Mouse (Mus musculus): Measurements from ENCODE around the gene Nudt13.
"Not testable (repeated sequence)": the region's sequence is repeated elsewhere in the genome, so short reads cannot be mapped to it uniquely, and the experiment has no call there.

Nudt13 gene

DNA sequence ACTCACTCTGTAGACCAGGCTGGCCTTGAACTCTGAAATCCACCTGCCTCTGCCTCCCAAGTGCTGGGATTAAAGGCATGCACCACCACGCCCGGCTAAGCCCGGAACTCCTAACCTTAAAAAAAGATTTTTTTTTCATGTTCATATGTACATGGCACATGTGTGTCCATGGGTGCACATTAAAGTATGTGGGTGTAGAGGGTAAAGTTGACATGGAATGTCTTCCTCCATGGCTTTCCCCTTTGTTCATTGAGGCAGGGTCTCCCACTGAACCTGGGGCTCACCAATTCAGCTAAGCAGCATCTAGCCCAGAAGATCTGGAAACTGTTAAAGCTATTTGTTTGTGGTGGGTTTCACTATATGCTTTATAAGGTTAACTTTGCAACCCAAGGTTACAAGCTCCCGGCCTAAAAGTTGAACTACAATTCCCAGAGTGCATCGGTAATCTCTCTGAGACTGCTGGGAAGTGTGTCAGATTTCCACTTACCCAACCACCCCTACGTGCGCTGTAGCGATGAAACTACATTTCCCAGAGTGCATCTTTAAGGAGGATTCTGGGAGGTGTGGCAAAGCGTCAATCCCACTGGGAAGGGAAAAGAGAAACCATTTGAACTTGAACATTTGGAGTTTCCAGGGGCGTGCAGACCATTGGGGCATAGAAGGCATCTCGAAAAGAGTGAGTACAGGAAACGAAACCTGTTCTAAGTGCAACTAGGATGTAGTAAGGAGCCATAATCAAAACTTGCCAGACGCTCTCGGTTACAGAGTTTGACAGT is at the start of gene Nudt13:
Nudt13 (plus strand) TSS at position 581 of the 776 bp plus-strand sequence.
- in situ Hi-C loops (cut with MboI, MseI): no loop called here

DNA sequence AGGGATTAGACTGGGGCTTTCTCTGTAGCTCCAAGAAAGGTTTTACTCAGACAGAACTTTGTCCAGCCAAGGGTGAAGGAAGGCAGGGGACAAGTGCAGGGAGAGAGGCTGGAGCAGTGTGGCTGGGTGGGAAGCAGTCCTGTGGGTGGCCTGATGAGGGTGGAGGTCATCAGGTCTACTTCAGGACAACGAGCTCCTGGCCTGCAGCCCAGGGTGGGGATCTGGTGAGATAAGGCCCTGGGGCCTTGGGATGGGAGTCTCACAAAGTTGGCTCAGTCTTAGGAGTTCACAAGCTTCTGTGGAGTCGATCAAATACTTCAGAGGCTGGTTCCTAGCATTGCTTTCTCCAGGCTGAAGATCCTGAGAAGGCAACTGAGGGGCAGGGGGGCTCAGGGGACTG is 49.2 kb upstream of the Nudt13 start:
- in situ Hi-C loops (cut with MboI, MseI): loop anchor here in 1 of 2 experiments (5.0 to 10.0 kb wide), 2 partner anchors 118 to 541 kb away; no protein-coding TSS in a partner anchor

DNA sequence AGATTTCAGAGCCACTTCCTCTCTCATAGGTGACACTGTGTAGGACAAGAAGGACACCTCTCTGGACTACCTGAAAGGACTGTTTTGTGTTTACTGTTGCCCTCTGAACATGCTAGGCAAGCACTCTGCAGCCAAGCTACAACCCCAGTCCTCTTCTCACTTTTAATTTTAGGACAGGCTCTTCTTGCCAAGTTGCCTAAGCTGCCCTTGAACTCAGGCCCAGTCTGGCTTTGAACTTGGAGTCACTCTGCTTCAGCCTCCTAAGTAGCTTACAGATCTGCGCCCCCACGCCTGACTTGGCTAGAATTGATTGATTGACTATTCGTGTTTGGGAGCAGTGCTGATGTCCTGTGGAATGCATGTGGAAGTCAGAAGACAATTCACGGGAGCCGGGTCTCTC is 48.6 kb upstream of the Nudt13 start:
- in situ Hi-C loops (cut with MboI, MseI): loop anchor here in 1 of 2 experiments (5.0 to 10.0 kb wide), 2 partner anchors 119 to 541 kb away; no protein-coding TSS in a partner anchor

DNA sequence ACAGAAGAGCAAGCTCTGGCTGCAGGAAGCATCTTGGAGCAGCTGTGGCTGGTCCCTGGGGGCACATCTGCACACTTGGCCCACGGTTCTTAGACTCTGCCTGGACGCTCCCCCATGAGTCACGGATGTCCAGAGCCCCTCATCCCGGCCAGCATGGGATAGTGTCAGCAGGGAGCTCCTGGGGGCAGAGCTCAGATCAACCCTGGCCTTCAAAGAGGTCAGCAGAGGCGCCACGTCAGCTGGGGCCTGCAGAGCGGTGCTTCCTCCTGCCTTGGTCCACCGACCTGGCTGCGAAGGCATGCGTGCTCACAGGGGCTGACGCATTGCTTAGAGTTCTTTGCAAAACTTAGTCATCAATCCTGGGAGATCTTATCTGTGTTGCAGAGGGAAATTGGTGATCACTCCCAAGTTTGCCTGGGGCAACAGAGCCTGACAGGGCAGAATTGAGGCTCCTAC is 47.7 kb upstream of the Nudt13 start:
- in situ Hi-C loops (cut with MboI, MseI): loop anchor here in 1 of 2 experiments (5.0 to 10.0 kb wide), 2 partner anchors 120 to 542 kb away; no protein-coding TSS in a partner anchor

DNA sequence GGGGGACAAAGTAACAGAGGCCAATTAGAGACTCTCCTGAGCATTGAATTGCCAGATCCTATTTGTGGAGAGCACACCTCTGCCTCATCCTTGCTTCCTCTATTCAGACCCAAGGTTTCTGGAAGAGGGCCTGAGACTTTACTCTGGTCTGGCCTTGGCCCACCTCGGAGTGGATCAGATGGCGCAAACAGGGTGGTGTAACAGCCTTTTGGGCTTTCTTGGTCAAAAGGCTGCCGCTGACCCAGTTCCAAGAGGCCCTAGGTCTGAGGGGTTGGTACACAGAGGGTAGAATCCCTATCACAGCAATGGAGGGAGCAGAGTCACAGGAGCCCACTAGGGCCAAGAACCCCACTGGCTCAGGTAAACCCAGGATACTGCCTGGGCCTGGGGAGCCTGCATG is 46.5 kb upstream of the Nudt13 start:
- in situ Hi-C loops (cut with MboI, MseI): loop anchor here in 1 of 2 experiments (5.0 to 10.0 kb wide), 2 partner anchors 121 to 543 kb away; no protein-coding TSS in a partner anchor

DNA sequence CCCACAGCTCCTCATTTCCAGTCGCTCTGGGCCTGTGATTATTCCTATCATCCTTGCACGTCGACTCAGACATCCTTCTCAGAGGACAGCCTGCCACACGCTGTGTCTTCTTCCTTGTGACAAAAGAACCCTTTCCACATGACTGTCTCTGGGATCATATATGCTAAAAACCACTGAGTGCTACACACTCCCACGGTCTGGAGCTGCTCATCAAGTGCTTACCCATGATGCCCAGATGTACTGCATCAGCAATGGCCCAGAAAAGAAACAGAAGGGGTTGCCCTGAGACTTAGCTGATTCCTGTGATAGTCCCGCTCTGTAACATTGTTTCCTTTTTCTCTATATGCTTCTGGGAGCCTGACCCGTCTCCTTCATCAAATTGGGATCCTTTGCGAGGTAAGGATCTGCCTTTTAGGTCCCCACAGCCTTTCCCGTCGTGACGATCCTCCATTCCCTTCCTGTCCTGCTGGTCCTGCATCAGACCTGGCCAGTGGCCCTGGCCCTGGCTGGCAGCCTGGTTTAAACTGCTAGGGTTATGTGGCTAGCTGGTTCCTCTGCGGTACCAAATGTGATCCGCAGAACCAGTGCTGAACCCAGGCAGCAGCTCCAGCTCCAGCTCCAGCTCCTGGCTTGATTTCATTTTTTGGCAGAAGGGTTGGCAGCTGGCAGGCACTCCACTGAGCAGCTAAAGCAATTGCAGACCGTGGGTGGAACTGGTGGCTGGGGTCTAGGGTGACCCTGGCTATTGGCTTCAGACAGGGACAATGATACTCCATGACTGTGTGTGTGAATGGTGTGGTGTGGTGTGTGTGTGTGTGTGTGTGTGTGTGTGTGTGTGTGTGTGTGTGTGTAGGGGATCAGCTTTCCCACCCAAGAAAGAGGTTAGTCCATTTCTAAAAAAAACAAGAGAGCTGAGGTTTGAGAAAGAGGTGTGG is 44.0 kb upstream of the Nudt13 start:
- in situ Hi-C loops (cut with MboI, MseI): loop anchor here (5.0 to 25.0 kb wide), 3 partner anchors 63 to 834 kb away; no protein-coding TSS in a partner anchor

DNA sequence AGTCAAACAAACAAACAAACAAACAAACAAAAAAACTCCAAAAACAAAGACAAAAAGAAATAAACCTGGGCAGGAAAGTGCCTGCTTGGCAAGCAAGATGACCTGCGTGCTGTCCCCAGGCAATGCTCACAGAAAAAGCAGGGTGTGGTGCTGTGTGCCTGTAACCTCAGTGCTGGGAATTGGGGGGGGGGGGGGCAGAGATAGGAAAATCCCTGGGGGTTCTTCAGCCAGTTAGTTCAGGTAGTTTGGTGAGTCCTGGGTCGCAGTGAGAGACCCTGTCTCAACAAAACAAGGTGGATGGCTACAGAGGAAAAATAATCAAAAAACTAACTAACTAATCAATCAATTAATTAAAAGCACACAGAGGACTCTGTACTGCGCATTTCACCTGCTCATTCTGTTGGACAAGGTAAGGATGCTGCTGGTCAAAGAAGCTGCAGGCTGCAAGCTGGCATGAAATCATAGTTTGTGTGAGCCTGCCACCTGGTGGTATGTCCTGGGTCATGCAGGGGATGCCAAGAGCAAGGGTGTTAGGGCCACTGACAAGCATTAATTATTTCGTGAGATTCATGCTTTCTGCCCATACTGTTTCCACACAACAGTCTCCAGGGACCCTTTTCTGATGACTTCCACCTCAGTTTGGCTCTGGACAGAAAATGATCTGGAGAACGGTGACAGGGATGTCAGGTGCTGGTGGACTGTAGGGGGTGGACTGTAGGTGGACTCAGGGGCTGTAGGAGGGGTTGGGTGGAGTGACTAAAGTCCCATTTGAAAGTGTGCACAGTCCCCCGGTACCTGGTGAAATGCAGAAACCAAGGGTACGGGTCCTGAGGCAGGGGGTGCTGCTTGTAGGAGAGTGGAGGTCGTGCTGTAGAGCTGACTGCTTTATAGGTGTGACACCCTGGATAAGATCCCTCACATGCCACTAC is 36.0 kb upstream of the Nudt13 start:
- in situ Hi-C loops (cut with MboI, MseI): loop anchor here (10.0 to 25.0 kb wide), 2 partner anchors 421 to 826 kb away; no protein-coding TSS in a partner anchor

DNA sequence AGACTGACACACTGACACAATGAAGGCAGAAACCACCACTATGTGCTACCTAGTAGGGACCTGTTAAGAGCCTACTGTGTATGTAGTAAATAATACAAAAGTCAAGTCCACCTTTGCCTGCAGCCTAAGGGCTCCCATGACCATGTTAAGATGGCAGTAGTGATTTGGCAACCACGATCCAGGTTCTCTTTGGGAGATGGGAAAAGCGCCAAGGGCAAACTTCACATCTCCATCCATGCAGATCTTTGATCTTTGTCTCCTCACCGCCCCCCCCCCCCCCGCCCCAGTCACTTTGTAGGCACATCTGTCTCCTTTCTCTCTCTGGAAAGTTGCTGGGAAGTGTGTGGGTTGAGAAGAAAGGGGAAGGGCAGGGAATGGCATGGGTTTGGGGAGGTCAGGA is 32.2 kb upstream of the Nudt13 start:
- in situ Hi-C loops (cut with MboI, MseI): loop anchor here (5.0 to 25.0 kb wide), 3 partner anchors 150 to 425 kb away; no protein-coding TSS in a partner anchor

DNA sequence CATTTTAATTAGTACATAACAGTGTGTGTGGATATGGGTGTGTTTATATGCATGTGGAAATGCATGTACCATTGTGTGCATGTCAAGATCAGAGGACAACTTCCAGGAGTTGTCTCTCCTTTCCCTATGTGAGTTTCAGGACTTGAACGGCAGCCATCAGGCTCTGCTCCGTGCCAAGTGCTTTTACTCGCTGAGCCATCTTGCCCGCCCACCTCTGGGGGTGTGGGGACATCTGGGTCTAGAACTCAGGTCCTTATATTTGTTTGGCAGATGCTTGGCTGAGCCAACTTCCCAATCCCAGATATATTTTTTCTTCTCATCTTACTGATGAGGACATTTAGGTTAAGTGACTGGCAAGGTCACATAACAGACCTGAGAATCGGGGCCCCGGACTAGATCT is 26.1 kb upstream of the Nudt13 start:
- in situ Hi-C loops (cut with MboI, MseI): loop anchor here in 1 of 2 experiments (10.0 to 25.0 kb wide), 2 partner anchors 344 to 431 kb away; no protein-coding TSS in a partner anchor

DNA sequence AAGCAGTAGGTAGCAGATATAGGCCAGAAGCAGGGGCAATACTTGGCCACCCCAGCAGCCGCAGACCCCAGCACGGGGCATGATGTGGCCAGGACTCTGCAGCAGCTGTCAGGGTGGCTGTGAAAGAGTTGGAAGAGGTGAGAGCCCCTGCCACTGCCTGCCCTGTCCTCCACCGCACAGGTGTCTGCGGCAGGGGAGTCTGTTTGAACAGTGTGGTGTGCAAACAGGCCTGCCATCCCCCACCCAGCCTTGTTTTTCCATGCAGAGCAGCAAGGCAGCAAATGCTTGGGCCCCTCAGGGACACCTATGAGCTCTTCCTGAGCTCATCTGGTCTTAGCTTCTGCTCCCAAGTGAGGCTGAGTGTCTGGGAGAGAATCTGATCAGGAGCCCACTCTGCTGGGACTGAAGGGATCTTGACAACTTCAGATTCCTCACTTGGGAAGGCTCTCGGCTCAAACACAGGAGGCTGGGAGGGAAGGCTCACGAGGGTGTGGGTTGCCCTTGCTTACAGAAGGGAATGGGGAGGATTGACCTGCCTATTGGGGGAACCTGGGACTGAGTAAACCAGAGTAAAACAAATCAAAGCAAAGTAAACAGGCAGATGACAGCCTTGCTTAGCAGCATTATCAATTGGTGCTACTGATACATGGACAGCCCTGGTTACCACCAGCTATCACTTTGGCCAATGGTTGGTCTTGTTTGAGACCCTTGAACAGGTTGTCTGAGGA is 25.3 kb upstream of the Nudt13 start, which contains the start of gene Kcnk16:
Kcnk16 (minus strand) TSS at position 118 of the 728 bp plus-strand sequence.
- in situ Hi-C loops (cut with MboI, MseI): loop anchor here in 1 of 2 experiments (10.0 to 25.0 kb wide), 2 partner anchors 344 to 432 kb away; no protein-coding TSS in a partner anchor

DNA sequence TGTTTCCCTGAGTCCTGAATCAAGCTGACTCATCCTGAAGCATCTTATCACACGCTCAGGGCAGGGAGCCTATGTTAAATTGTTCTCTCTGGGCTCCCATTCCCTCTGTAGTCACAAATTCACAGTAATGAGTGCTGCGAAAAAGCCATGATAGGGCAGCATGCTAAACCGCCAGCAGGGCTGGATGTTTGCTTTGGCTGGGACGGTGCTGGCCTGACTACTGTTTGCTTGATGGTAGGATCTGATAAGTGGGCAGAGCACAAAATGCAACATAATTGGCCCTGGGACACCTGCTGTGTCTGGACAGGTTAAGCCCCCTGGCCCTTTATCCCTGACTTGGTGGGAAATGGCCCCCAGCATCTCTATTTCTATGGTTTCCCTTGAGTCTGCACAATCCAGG is 3.1 kb upstream of the Nudt13 start:
- in situ Hi-C loops (cut with MboI, MseI): no loop called here

DNA sequence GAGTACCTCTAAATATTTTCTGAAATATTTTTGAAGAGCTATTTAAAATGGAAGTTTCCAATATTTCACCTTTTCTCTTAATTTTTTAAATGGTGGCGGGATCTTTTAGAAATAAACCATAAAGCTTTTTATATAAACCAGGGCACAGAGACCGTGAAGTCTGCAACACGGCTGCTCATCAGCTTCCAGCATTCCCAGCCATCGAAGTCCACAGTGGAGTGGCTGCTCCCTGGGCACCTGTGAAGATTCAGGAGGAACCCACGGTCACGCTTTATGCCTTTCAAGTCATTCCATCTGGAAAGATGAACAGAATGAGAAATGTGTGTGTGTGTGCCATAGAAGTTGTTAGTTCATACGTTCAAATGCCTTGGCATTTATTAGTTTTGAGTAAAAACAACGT is 450 bp downstream of the Nudt13 start:
- in situ Hi-C loops (cut with MboI, MseI): no loop called here

DNA sequence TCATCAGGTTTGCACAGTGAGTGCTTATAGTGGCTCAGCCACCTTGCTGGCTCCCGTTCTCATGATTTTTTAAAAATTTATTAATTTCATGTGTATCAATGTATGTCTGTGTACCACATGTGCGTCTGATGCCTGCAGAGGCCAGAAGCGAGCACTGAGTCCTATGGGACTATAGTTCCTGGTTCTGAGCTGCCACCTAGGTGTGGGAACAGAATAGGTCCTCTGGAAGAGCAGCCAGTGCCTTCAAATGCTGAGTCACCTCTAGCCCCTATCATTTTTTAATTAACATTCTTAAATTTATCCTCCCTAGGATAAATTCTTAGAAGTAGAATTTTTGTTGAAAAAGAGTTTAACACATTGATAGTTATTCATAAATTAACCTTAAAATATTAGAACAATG is 3.1 kb downstream of the Nudt13 start:
- in situ Hi-C loops (cut with MboI, MseI): no loop called here

DNA sequence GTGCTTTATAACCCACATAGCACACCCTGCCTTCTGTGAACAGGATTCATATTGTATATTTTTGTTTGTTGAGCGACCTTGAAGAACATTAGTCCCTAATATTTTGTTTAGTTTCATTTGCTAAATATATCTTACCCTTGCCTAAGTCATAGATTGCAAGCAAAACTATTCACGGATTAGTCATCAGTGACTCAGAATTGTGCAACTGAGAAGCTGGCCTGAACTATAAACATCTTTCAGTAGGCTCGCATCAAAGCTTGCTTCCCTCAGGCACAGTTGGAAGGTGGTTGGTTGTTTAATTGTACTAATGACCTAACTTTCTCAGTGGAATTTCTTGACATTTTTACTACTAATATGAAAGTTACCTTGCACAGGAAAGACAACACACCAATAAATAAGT is 3.6 kb downstream of the Nudt13 start:
- in situ Hi-C loops (cut with MboI, MseI): no loop called here

DNA sequence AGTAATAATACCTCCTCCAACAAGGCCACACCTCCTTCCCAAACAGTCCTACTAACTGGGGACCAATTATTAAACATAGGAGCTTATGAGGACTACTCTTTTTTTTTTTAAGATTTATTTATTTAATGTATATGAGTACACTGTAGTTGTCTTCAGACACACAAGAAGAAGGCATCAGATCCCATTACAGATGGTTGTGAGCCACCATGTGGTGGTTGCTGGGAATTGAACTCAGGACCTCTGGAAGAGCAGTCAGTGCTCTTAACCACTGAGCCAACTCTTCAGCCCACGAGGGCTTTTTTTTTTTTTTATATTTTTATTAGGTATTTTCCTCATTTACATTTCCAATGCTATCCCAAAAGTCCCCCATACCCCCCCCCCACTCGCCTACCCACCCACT is 10.6 kb downstream of the Nudt13 start:
- in situ Hi-C loops (cut with MboI, MseI): not testable (repeated sequence)

DNA sequence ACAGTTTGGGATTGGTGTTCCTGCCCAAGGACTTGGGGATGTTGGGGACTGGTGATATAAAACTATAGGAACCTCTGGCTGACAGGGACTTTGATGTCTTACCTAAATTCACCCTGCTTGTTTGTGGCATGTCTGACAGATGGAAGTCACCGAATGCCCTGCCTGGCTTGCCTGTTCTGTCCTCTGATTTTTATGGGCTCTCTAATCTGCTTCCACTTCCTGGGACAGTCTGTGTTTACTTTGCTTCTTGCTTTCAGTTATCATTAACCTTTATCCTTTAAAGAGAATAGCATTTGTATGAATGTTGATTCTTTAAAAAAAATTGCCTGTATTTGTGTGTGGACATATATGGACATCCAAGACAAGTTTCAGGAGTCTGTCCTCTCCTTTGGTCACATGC is 20.6 kb downstream of the Nudt13 start:
- in situ Hi-C loops (cut with MboI, MseI): no loop called here

DNA sequence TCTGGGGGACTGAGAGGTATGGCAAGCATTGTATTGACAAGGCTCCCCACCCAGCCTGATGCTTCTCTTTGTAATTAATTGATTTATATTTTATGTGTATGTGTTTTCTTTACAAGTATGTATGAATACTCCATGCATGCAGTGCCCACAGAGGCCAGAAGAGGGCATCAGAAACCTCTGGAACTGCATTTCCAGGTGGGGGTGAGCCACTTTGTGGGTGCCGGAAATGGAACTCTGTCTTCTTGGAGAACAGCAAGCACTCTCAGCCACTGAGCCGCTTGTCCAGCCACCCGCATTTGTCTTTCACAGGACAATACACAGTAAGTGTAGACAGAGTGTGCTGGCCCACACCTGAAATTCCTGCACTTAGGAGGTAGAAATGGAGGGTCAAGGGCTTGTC is 24.9 kb downstream of the Nudt13 start:
- in situ Hi-C loops (cut with MboI, MseI): no loop called here

DNA sequence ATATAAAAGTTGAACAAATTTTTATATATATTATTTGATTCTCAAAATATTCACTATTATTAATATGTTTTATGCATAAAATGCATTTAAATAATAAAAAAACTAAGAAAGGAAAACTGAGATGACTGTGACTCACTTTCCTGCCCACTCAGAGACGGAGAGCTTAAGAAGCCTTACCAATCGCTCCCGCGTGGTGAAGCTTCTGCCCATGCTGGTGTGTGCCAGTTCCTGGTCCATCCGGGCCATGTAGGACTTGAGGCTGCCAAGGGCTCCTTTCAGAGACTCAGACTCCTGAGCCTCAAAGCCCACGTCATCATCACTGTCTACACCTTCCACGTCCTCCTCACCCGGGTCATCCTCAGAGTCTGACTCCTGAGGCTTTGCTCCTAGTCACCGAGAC is 29.7 kb downstream of the Nudt13 start:
- in situ Hi-C loops (cut with MboI, MseI): no loop called here

DNA sequence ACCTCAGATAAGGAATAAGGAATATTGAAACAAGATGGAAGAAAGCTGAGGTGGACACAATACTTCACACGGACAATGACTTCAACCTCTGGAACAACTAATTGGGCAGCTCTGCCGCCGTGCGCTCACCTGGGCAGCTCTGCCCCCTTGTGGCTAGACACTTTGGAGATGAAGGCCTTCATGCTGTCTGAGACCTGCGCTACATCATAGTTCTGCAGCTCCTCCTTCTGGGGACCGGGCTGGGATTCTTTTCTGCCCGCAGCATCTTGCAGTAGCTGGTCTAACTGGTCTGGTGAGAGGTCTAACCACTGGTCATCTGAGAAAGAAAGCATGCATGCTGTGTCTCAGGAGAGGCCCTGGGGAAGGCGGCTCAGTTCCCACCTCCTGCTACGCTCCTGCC is 34.0 kb downstream of the Nudt13 start:
- in situ Hi-C loops (cut with MboI, MseI): no loop called here

DNA sequence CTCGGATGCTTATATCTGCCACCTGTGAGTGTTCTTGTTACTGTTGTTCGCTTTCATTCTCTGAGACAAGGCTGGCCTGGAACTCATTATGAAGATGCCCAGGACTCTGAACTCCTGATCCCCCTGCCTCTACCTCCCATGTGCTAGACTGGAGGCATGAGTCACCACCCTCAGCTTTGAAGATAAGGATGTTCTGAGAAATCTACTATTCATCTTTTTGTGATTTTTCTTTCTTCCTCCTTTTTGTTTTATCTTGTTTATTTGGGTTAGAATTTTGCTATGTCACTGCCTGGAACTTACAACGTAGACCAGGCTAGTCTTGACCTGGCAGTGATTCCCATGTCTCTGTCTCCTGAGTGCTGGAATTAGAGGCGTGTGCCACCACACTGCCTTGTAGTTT is 36.8 kb downstream of the Nudt13 start:
- in situ Hi-C loops (cut with MboI, MseI): no loop called here
